Mouse (Mus musculus) liver (tissue): ENCODE data around the gene Rpgr.

Source experiments
- DNase-seq: peaks from one replicate; pipeline ENCODE4 v3.0.0-alpha.2; 2020; ENCODE audit warnings: mixed read lengths

Gene Rpgr

GRCm38 (mm10) chrX:10070689-10071088 lies 146.0 kb downstream of the Rpgr start:
- no peak for DNase-seq

- DNase-seq = no peak
Observed at GRCm38 (mm10) chrX:10069405-10069804, 147.3 kb downstream of the Rpgr start.

GRCm38 (mm10) chrX:10063781-10064180 lies 152.9 kb downstream of the Rpgr start:
- DNase-seq = no peak

- no peak for DNase-seq
Observed at GRCm38 (mm10) chrX:10063361-10063760, 153.4 kb downstream of the Rpgr start.

GRCm38 (mm10) chrX:10062201-10062600 lies 154.5 kb downstream of the Rpgr start:
- no peak for DNase-seq

GRCm38 (mm10) chrX:10034666-10035065 lies 182.1 kb downstream of the Rpgr start:
- no peak for DNase-seq
